ENCODE assay signal across 9 mouse cellular contexts in genomic region chr7:45465549-45465948, GRCm38 (mm10). TPM values are rescaled to one million over a fixed set of nuclear protein-coding genes. Genes with fewer than 3 reads are reported as not detected.
DNase-seq lines count a peak whose midpoint lies in the region; ATAC-seq and TF ChIP-seq lines count a peak whose summit lies in the region.
"Had no signal": no experiment of that assay in that cellular context is flagged by ENCODE, and none has a peak within 500 bp of the region (broad histone marks: within the 10 kb centered on the region; RNA-seq: fewer than 3 reads in every experiment).

No protein-coding gene starts in this region.

- ATAC-seq in forebrain, postnatal 0 days, result no peak
- ATAC-seq in limb, embryonic 14.5 days (ENCODE audit: low FRiP score, low read depth), result no peak

- peak overlapping the region; percentile 69 for H3K4me2 ChIP-seq in forebrain, postnatal 0 days (ENCODE audit: low read depth)
- H3K4me2 ChIP-seq in limb, embryonic 14.5 days (replicated peaks; ENCODE audit: low read depth, low read length, severe bottlenecking), result peak overlapping the region; percentile 84

- no peaks in the 10 kb centered on the region for H3K27me3 ChIP-seq in E14TG2a.4 (ENCODE audit: insufficient read depth, low read length)
- no peaks in the 10 kb centered on the region for H3K27me3 ChIP-seq in forebrain, postnatal 0 days (ENCODE audit: insufficient read depth, low read length)
- no peaks in the 10 kb centered on the region for H3K27me3 ChIP-seq in limb, embryonic 14.5 days (ENCODE audit: control insufficient read depth, insufficient read depth, low read length)

- H3K9ac ChIP-seq in forebrain, postnatal 0 days, result peak overlapping the region; percentile 90
- no peak overlapping the region; the same call in 1 of the 2 replicates for H3K9ac ChIP-seq in limb, embryonic 14.5 days (ENCODE audit: low read depth, low read length, severe bottlenecking)

- 81% methylated on average over 9 of the region's 9 CpGs for WGBS in forebrain, postnatal 0 days
- WGBS in limb, embryonic 14.5 days, result 78% methylated on average over 9 of the region's 9 CpGs

- H3K9me3 ChIP-seq in E14TG2a.4 (ENCODE audit: low read length), result no peaks in the 10 kb centered on the region
- no peaks in the 10 kb centered on the region for H3K9me3 ChIP-seq in forebrain, postnatal 0 days (ENCODE audit: low read length)
- no peaks in the 10 kb centered on the region for H3K9me3 ChIP-seq in limb, embryonic 14.5 days (ENCODE audit: control insufficient read depth, low read length)

- peaks cover 60% of the 10 kb centered on the region for H3K4me1 ChIP-seq in E14TG2a.4 (replicated peaks; ENCODE audit: low read depth, low read length)
- H3K4me1 ChIP-seq in forebrain, postnatal 0 days (ENCODE audit: insufficient read depth), result peaks cover 17% of the 10 kb centered on the region
- peaks cover 13% of the 10 kb centered on the region for H3K4me1 ChIP-seq in limb, embryonic 14.5 days (ENCODE audit: control insufficient read depth, insufficient read depth, low read length)

- peak; percentile 29 to 53 for DNase-seq in cerebellum, postnatal 25 days
- no peak for DNase-seq in cerebellum, adult 11 months
- no peak for DNase-seq in forebrain, postnatal 0 days
- DNase-seq in limb, embryonic 14.5 days (ENCODE audit: low spot score), result no peak
- peak; percentile 30 for DNase-seq in thymus, postnatal 25 days
- DNase-seq in adrenal gland, adult 8-10 months, result no peak
- DNase-seq in spleen, postnatal 36 days (ENCODE audit: low spot score in 2 of 2), result no peak

- TF ChIP-seq CTCF in E14TG2a.4 (conservative IDR thresholded peaks at IDR 0.05; ENCODE audit: low read length), result no peak
- TF ChIP-seq CTCF in forebrain, postnatal 0 days (IDR thresholded peaks at IDR 0.05; ENCODE audit: low read depth), result 0 out of 2 replicates have a peak, but pooled peaks have one; percentile 8

- H3K4me3 ChIP-seq in E14TG2a.4 (replicated peaks; ENCODE audit: low read length), result peak overlapping the region; percentile 99
- peak overlapping the region; percentile 81 for H3K4me3 ChIP-seq in forebrain, postnatal 0 days (ENCODE audit: low read depth, low read length)
- H3K4me3 ChIP-seq in limb, embryonic 14.5 days (replicated peaks; ENCODE audit: low read length), result peak overlapping the region; percentile 89; the same call in 1 of the 2 replicates

- TF ChIP-seq POLR2A in limb, embryonic 14.5 days (IDR thresholded peaks at IDR 0.05; ENCODE audit: borderline replicate concordance, extremely low read depth, insufficient read depth, insufficient read length), result no peak

- peaks cover 49% of the 10 kb centered on the region for H3K36me3 ChIP-seq in E14TG2a.4 (ENCODE audit: insufficient read depth, low read length)
- peaks cover 32% of the 10 kb centered on the region for H3K36me3 ChIP-seq in forebrain, postnatal 0 days (ENCODE audit: insufficient read depth)
- H3K36me3 ChIP-seq in limb, embryonic 14.5 days (ENCODE audit: control insufficient read depth, insufficient read depth, low read length), result peaks cover 37% of the 10 kb centered on the region

- H3K27ac ChIP-seq in forebrain, postnatal 0 days (ENCODE audit: low read depth, low read length), result no peak overlapping the region
- no peak overlapping the region for H3K27ac ChIP-seq in limb, embryonic 14.5 days (replicated peaks; ENCODE audit: low read depth, low read length)

RNA-seq across cellular contexts. Expression of gene Bax, which starts 1.1 kb away (rescaled TPM):
- 120 and 127 TPM in 2 replicates for total RNA-seq in forebrain, postnatal 0 days (2014; rRNA removed)
- 276 and 297 TPM in 2 replicates for polyA plus RNA-seq in forebrain, postnatal 0 days (2015; fragmentation: Nextera tagmentation; extraction: Ambion mirVana)
- 127 and 164 TPM in 2 replicates for polyA plus RNA-seq in limb, embryonic 14.5 days (2012; rRNA removed)
- polyA plus RNA-seq in limb, embryonic 14.5 days (2014; fragmentation: Nextera tagmentation; extraction: Ambion mirVana), result 133 and 140 TPM in 2 replicates
- total RNA-seq in adrenal gland, adult 8-10 months (2022), result 100 to 1,000 TPM in 1 of 4 experiments, 10 to 100 TPM in 3; 71.7 to 105 (median 89.1) TPM

RNA-seq across cellular contexts. Expression of gene Ftl1, which starts 5.9 kb away (rescaled TPM):
- total RNA-seq in forebrain, postnatal 0 days (2014; rRNA removed), result 2,541 and 3,015 TPM in 2 replicates
- polyA plus RNA-seq in forebrain, postnatal 0 days (2015; fragmentation: Nextera tagmentation; extraction: Ambion mirVana), result 5,542 and 6,210 TPM in 2 replicates
- polyA plus RNA-seq in limb, embryonic 14.5 days (2012; rRNA removed), result 1,503 and 2,450 TPM in 2 replicates
- 4,726 and 4,986 TPM in 2 replicates for polyA plus RNA-seq in limb, embryonic 14.5 days (2014; fragmentation: Nextera tagmentation; extraction: Ambion mirVana)
- 1,000 to 10,000 TPM; 1,223 to 1,354 (median 1,306) TPM for total RNA-seq in adrenal gland, adult 8-10 months (2022)

RNA-seq across cellular contexts. Expression of gene Tulp2, which starts 16.1 kb away (rescaled TPM):
- total RNA-seq in forebrain, postnatal 0 days (2014; rRNA removed), result 0.19 and 0.46 TPM in 2 replicates
- polyA plus RNA-seq in forebrain, postnatal 0 days (2015; fragmentation: Nextera tagmentation; extraction: Ambion mirVana), result 0.07 and 0.25 TPM in 2 replicates
- 0.82 and 1.3 TPM in 2 replicates for polyA plus RNA-seq in limb, embryonic 14.5 days (2012; rRNA removed)
- 1.2 and 2.0 TPM in 2 replicates for polyA plus RNA-seq in limb, embryonic 14.5 days (2014; fragmentation: Nextera tagmentation; extraction: Ambion mirVana)
- 1 to 10 TPM in 2 of 4 experiments, under 1 TPM in 2; 0.20 to 2.5 (median 0.94) TPM for total RNA-seq in adrenal gland, adult 8-10 months (2022)

RNA-seq across cellular contexts. Expression of gene Gm45808, which starts 21.1 kb away (rescaled TPM):
- not detected in 2 replicates for total RNA-seq in forebrain, postnatal 0 days (2014; rRNA removed)
- polyA plus RNA-seq in forebrain, postnatal 0 days (2015; fragmentation: Nextera tagmentation; extraction: Ambion mirVana), result not detected in 2 replicates
- polyA plus RNA-seq in limb, embryonic 14.5 days (2012; rRNA removed), result not detected in 2 replicates
- not detected in 2 replicates for polyA plus RNA-seq in limb, embryonic 14.5 days (2014; fragmentation: Nextera tagmentation; extraction: Ambion mirVana)
- total RNA-seq in adrenal gland, adult 8-10 months (2022), result 10 to 100 TPM; 38.9 to 41.2 (median 40.2) TPM
- polyA plus RNA-seq: large intestine, adult 2 months had no signal

RNA-seq across cellular contexts. Expression of gene Dhdh, which starts 23.1 kb away (rescaled TPM):
- 3.5 and 4.9 TPM in 2 replicates for total RNA-seq in forebrain, postnatal 0 days (2014; rRNA removed)
- polyA plus RNA-seq in forebrain, postnatal 0 days (2015; fragmentation: Nextera tagmentation; extraction: Ambion mirVana), result 1.9 and 3.6 TPM in 2 replicates
- polyA plus RNA-seq in limb, embryonic 14.5 days (2012; rRNA removed), result 2.4 and 2.9 TPM in 2 replicates
- polyA plus RNA-seq in limb, embryonic 14.5 days (2014; fragmentation: Nextera tagmentation; extraction: Ambion mirVana), result 2.0 and 2.6 TPM in 2 replicates
- 10 to 100 TPM; 65.1 to 80.0 (median 69.2) TPM for total RNA-seq in adrenal gland, adult 8-10 months (2022)

Comparison
In these comparisons a context has a peak if more than half of its experiments do, and no peak if none do; other contexts are left out.
1. DNase-seq: peak in cerebellum, postnatal 25 days (2 of 2) and thymus, postnatal 25 days (single experiment); none in cerebellum, adult 11 months (single experiment), forebrain, postnatal 0 days (single experiment), limb, embryonic 14.5 days (single experiment), adrenal gland, adult 8-10 months (single experiment) and spleen, postnatal 36 days (0 of 2).
2. Peak in every context shown above with its lines, with median percentiles within 50 percentile points of each other: H3K4me3 ChIP-seq.